Mouse (Mus musculus): ENCODE results near the gene Lsm11. TPM values are rescaled to one million over a fixed set of nuclear protein-coding genes. Genes with fewer than 3 reads are reported as not detected.

The Lsm11 gene
- total and polyA plus RNA-seq, 3 experiments: 2.0 to 4.0 (median 3.4) TPM

GRCm38 (mm10) chr11:45918018-45918417 is 26.7 kb downstream of the Lsm11 start:
- H3K9ac ChIP-seq (ENCODE audit: low read depth, low read length): no peak overlapping the region
- DNase-seq: no peak
- no peaks in the 10 kb centered on the region for H3K79me2 ChIP-seq (replicated peaks; ENCODE audit: control insufficient read depth, insufficient read depth, low read length)
- intact Hi-C loops (cut with DNase I): no loop called here
- 92% methylated on average over 6 of the region's 6 CpGs for WGBS
- H3K27me3 ChIP-seq (ENCODE audit: control insufficient read depth, insufficient read depth, low read length): no peaks in the 10 kb centered on the region
- TF ChIP-seq POLR2A (IDR thresholded peaks at IDR 0.05; ENCODE audit: insufficient read depth, low read depth, low read length): no peak
- no peak for TF ChIP-seq EP300 (IDR thresholded peaks at IDR 0.05; ENCODE audit: insufficient read depth, low read depth, low read length)
- no peak for TF ChIP-seq CTCF (IDR thresholded peaks at IDR 0.05)
- H3K4me3 ChIP-seq: no peak overlapping the region
- H3K4me1 ChIP-seq (ENCODE audit: control insufficient read depth, insufficient read depth, low read length): no peaks in the 10 kb centered on the region
- H3K27ac ChIP-seq: no peak overlapping the region
- H3K36me3 ChIP-seq (ENCODE audit: control insufficient read depth, insufficient read depth, low read length): no peaks in the 10 kb centered on the region

- Histone ChIP-seq H3K79me2 (replicated peaks; ENCODE audit: control insufficient read depth, insufficient read depth, low read length) (no peaks in the 10 kb centered on the region), H3K27ac (no peak overlapping the region), H3K27me3 (ENCODE audit: control insufficient read depth, insufficient read depth, low read length) (no peaks in the 10 kb centered on the region), H3K9ac (ENCODE audit: low read depth, low read length) (no peak overlapping the region), H3K4me1 (ENCODE audit: control insufficient read depth, insufficient read depth, low read length) (no peaks in the 10 kb centered on the region), H3K4me3 (no peak overlapping the region), H3K36me3 (ENCODE audit: control insufficient read depth, insufficient read depth, low read length) (no peaks in the 10 kb centered on the region)
- no peak for TF ChIP-seq CTCF (IDR thresholded peaks at IDR 0.05)
- no peak for TF ChIP-seq POLR2A (IDR thresholded peaks at IDR 0.05; ENCODE audit: insufficient read depth, low read depth, low read length)
- no peak for TF ChIP-seq EP300 (IDR thresholded peaks at IDR 0.05; ENCODE audit: insufficient read depth, low read depth, low read length)
- DNase-seq: no peak
- intact Hi-C loops (cut with DNase I): no loop called here
- 85% methylated on average over 10 of the region's 10 CpGs for WGBS
Measured at GRCm38 (mm10) chr11:45916196-45916595, 28.5 kb downstream of the Lsm11 start.

GRCm38 (mm10) chr11:45910701-45911100 is 34.0 kb downstream of the Lsm11 start:
- H3K4me3 ChIP-seq: no peak overlapping the region
- no peak overlapping the region for H3K9ac ChIP-seq (ENCODE audit: low read depth, low read length)
- no peaks in the 10 kb centered on the region for H3K4me1 ChIP-seq (ENCODE audit: control insufficient read depth, insufficient read depth, low read length)
- no peak overlapping the region for H3K27ac ChIP-seq
- peaks cover 2% of the 10 kb centered on the region; the same call in 1 of the 2 replicates for H3K36me3 ChIP-seq (ENCODE audit: control insufficient read depth, insufficient read depth, low read length)
- intact Hi-C loops (cut with DNase I): no loop called here
- DNase-seq: no peak
- H3K27me3 ChIP-seq (ENCODE audit: control insufficient read depth, insufficient read depth, low read length): no peaks in the 10 kb centered on the region
- no peak for TF ChIP-seq CTCF (IDR thresholded peaks at IDR 0.05)
- TF ChIP-seq POLR2A (IDR thresholded peaks at IDR 0.05; ENCODE audit: insufficient read depth, low read depth, low read length): no peak
- no peak for TF ChIP-seq EP300 (IDR thresholded peaks at IDR 0.05; ENCODE audit: insufficient read depth, low read depth, low read length)
- H3K79me2 ChIP-seq (replicated peaks; ENCODE audit: control insufficient read depth, insufficient read depth, low read length): no peaks in the 10 kb centered on the region; the same call in 1 of the 2 replicates
- 95% methylated on average over 5 of the region's 5 CpGs for WGBS

- WGBS: 97% methylated on average over 7 of the region's 7 CpGs
- intact Hi-C loops (cut with DNase I): no loop called here
- Histone ChIP-seq H3K4me3 (no peak overlapping the region), H3K79me2 (replicated peaks; ENCODE audit: control insufficient read depth, insufficient read depth, low read length) (no peaks in the 10 kb centered on the region; the same call in 1 of the 2 replicates), H3K27me3 (ENCODE audit: control insufficient read depth, insufficient read depth, low read length) (no peaks in the 10 kb centered on the region), H3K27ac (no peak overlapping the region), H3K9ac (ENCODE audit: low read depth, low read length) (no peak overlapping the region), H3K36me3 (ENCODE audit: control insufficient read depth, insufficient read depth, low read length) (peaks cover 2% of the 10 kb centered on the region; the same call in 1 of the 2 replicates), H3K4me1 (ENCODE audit: control insufficient read depth, insufficient read depth, low read length) (no peaks in the 10 kb centered on the region)
- no peak for TF ChIP-seq CTCF (IDR thresholded peaks at IDR 0.05)
- TF ChIP-seq POLR2A (IDR thresholded peaks at IDR 0.05; ENCODE audit: insufficient read depth, low read depth, low read length): no peak
- TF ChIP-seq EP300 (IDR thresholded peaks at IDR 0.05; ENCODE audit: insufficient read depth, low read depth, low read length): no peak
- DNase-seq: no peak
Measured at GRCm38 (mm10) chr11:45908894-45909293, 35.8 kb downstream of the Lsm11 start.

GRCm38 (mm10) chr11:45908070-45908469 is 36.7 kb downstream of the Lsm11 start:
- Histone ChIP-seq H3K9ac (ENCODE audit: low read depth, low read length) (no peak overlapping the region), H3K27ac (no peak overlapping the region), H3K27me3 (ENCODE audit: control insufficient read depth, insufficient read depth, low read length) (no peaks in the 10 kb centered on the region), H3K4me3 (no peak overlapping the region), H3K79me2 (replicated peaks; ENCODE audit: control insufficient read depth, insufficient read depth, low read length) (peaks cover 1% of the 10 kb centered on the region; the same call in 1 of the 2 replicates), H3K36me3 (ENCODE audit: control insufficient read depth, insufficient read depth, low read length) (peaks cover 2% of the 10 kb centered on the region; the same call in 1 of the 2 replicates), H3K4me1 (ENCODE audit: control insufficient read depth, insufficient read depth, low read length) (no peaks in the 10 kb centered on the region)
- intact Hi-C loops (cut with DNase I): no loop called here
- DNase-seq: no peak
- 91% methylated on average over 7 of the region's 7 CpGs for WGBS
- TF ChIP-seq CTCF (IDR thresholded peaks at IDR 0.05): no peak
- no peak for TF ChIP-seq EP300 (IDR thresholded peaks at IDR 0.05; ENCODE audit: insufficient read depth, low read depth, low read length)
- no peak for TF ChIP-seq POLR2A (IDR thresholded peaks at IDR 0.05; ENCODE audit: insufficient read depth, low read depth, low read length)

GRCm38 (mm10) chr11:45907301-45907700 is 37.4 kb downstream of the Lsm11 start:
- WGBS: 44% methylated on average over 5 of the region's 5 CpGs
- peaks cover 2% of the 10 kb centered on the region; the same call in 1 of the 2 replicates for H3K36me3 ChIP-seq (ENCODE audit: control insufficient read depth, insufficient read depth, low read length)

More at GRCm38 (mm10) chr11:45907301-45907700, 37.4 kb downstream of the Lsm11 start:
- no peak for DNase-seq
- no peak overlapping the region for H3K27ac ChIP-seq
- TF ChIP-seq CTCF (IDR thresholded peaks at IDR 0.05) (no peak), POLR2A (IDR thresholded peaks at IDR 0.05; ENCODE audit: insufficient read depth, low read depth, low read length) (no peak), EP300 (IDR thresholded peaks at IDR 0.05; ENCODE audit: insufficient read depth, low read depth, low read length) (no peak)
- peaks cover 1% of the 10 kb centered on the region; the same call in 1 of the 2 replicates for H3K79me2 ChIP-seq (replicated peaks; ENCODE audit: control insufficient read depth, insufficient read depth, low read length)
- intact Hi-C loops (cut with DNase I): no loop called here
- no peak overlapping the region for H3K4me3 ChIP-seq
- H3K4me1 ChIP-seq (ENCODE audit: control insufficient read depth, insufficient read depth, low read length): no peaks in the 10 kb centered on the region
- H3K27me3 ChIP-seq (ENCODE audit: control insufficient read depth, insufficient read depth, low read length): no peaks in the 10 kb centered on the region
- H3K9ac ChIP-seq (ENCODE audit: low read depth, low read length): no peak overlapping the region

Measured in heart, adult 2 months (tissue).